Mouse (Mus musculus): ENCODE data around the gene Ppfibp2. TPM values are rescaled to one million over a fixed set of nuclear protein-coding genes. Genes with fewer than 3 reads are reported as not detected.

Ppfibp2 gene
- polyA plus RNA-seq, 1 experiment from 2014 or later = 4.6 TPM

DNA sequence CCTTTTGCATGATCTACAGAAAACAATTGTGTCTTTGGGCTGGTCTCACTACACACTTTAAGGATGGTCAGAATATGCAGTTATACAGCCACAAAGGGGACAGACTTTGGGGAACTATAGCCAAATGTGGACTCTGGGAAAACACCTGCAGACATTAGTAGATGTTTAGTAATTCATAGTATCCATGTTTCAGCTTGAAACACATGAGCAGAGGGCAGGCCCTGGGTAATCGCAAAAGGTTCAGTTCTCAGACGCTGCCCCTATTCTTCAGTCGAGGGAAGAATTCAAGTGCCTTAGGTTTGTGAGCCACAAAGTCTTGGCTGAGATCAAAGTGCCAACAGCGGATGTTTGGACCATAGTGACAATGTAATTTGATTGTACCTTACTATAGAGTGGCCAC lies 149.4 kb downstream of the Ppfibp2 start:
- H3K4me2 ChIP-seq (ENCODE audit: low read depth, low read length) = no peak overlapping the region
- no peak overlapping the region for H3K27ac ChIP-seq (ENCODE audit: low read length)
- H3K4me3 ChIP-seq (ENCODE audit: low read depth, low read length) = no peak overlapping the region
- ATAC-seq (ENCODE audit: low read depth) = no peak
- 74% methylated on average over 4 of the region's 4 CpGs for WGBS (ENCODE audit: insufficient replicate concordance)
- no peaks in the 10 kb centered on the region for H3K27me3 ChIP-seq (ENCODE audit: control insufficient read depth, insufficient read depth, low read depth, low read length)
- H3K9me3 ChIP-seq (replicated peaks; ENCODE audit: control insufficient read depth, low read length) = no peaks in the 10 kb centered on the region
- H3K9ac ChIP-seq (ENCODE audit: low read depth, low read length) = no peak overlapping the region
- H3K36me3 ChIP-seq (ENCODE audit: control insufficient read depth, insufficient read depth) = no peaks in the 10 kb centered on the region; the same call in 1 of the 2 replicates
- no peaks in the 10 kb centered on the region for H3K4me1 ChIP-seq (ENCODE audit: control insufficient read depth, low read depth, low read length)

DNA sequence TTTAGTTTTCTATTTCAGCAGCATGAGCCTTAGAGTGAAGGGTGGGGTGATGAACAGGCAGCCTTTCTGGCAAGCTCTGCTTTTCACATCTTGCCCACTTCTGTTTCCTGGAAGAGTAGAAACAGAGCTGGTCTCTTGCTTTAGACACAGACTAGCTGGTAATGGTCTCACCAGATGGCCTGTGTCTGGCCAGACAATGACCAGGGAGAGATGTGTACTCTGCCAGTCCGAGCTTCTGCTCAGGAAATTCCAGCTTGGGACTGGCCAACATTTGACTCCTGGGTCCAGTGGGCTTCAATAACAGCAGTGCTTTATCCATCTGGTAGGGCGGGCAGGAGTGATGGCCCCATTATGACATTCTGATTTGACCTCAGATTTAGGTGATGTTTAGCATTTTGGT lies 150.1 kb downstream of the Ppfibp2 start:
- no peak overlapping the region for H3K27ac ChIP-seq (ENCODE audit: low read length)
- no peaks in the 10 kb centered on the region for H3K4me1 ChIP-seq (ENCODE audit: control insufficient read depth, low read depth, low read length)
- WGBS (ENCODE audit: insufficient replicate concordance) = 33% methylated on average over 2 of the region's 2 CpGs
- H3K9me3 ChIP-seq (replicated peaks; ENCODE audit: control insufficient read depth, low read length) = no peaks in the 10 kb centered on the region
- H3K9ac ChIP-seq (ENCODE audit: low read depth, low read length) = no peak overlapping the region
- no peaks in the 10 kb centered on the region; the same call in 1 of the 2 replicates for H3K36me3 ChIP-seq (ENCODE audit: control insufficient read depth, insufficient read depth)
- H3K4me3 ChIP-seq (ENCODE audit: low read depth, low read length) = no peak overlapping the region
- ATAC-seq (ENCODE audit: low read depth) = no peak
- no peaks in the 10 kb centered on the region for H3K27me3 ChIP-seq (ENCODE audit: control insufficient read depth, insufficient read depth, low read depth, low read length)
- no peak overlapping the region for H3K4me2 ChIP-seq (ENCODE audit: low read depth, low read length)

DNA sequence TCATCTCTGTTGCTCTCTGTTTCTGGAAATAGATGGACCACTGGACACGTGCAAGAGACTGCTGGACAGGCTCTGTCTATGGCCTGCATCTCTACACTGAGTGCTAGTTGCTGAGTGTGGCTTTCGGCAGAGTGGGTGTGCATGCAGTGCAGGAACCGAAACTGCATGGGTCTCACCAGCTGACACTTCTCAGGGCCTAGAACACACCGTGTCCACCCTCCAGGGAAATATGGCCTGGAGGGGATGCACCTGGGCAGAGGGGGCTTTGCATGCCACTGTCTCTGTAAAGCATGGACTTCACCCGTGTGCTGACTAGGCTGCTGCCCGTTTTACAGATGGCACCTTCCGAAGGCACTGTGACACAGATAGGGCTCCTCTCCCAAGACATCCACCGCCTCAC lies 151.0 kb downstream of the Ppfibp2 start:
- no peak overlapping the region for H3K4me2 ChIP-seq (ENCODE audit: low read depth, low read length)
- 71% methylated on average over 8 of the region's 8 CpGs for WGBS (ENCODE audit: insufficient replicate concordance)

GRCm38 (mm10) chr7:107747476-107747875 lies 152.5 kb downstream of the Ppfibp2 start:
- no peaks in the 10 kb centered on the region; the same call in 1 of the 2 replicates for H3K36me3 ChIP-seq (ENCODE audit: control insufficient read depth, insufficient read depth)
- no peak overlapping the region for H3K27ac ChIP-seq (ENCODE audit: low read length)
- no peak overlapping the region for H3K4me2 ChIP-seq (ENCODE audit: low read depth, low read length)
- H3K27me3 ChIP-seq (ENCODE audit: control insufficient read depth, insufficient read depth, low read depth, low read length) = no peaks in the 10 kb centered on the region
- WGBS (ENCODE audit: insufficient replicate concordance) = 73% methylated on average over 9 of the region's 9 CpGs
- no peaks in the 10 kb centered on the region for H3K9me3 ChIP-seq (replicated peaks; ENCODE audit: control insufficient read depth, low read length)
- no peaks in the 10 kb centered on the region for H3K4me1 ChIP-seq (ENCODE audit: control insufficient read depth, low read depth, low read length)
- no peak for ATAC-seq (ENCODE audit: low read depth)
- no peak overlapping the region for H3K4me3 ChIP-seq (ENCODE audit: low read depth, low read length)
- H3K9ac ChIP-seq (ENCODE audit: low read depth, low read length) = no peak overlapping the region

More for the DNA sequence above, 151.0 kb downstream of the Ppfibp2 start:
- H3K27me3 ChIP-seq (ENCODE audit: control insufficient read depth, insufficient read depth, low read depth, low read length) = no peaks in the 10 kb centered on the region
- no peak overlapping the region for H3K27ac ChIP-seq (ENCODE audit: low read length)
- no peak overlapping the region for H3K4me3 ChIP-seq (ENCODE audit: low read depth, low read length)
- H3K4me1 ChIP-seq (ENCODE audit: control insufficient read depth, low read depth, low read length) = no peaks in the 10 kb centered on the region
- no peaks in the 10 kb centered on the region for H3K9me3 ChIP-seq (replicated peaks; ENCODE audit: control insufficient read depth, low read length)
- H3K36me3 ChIP-seq (ENCODE audit: control insufficient read depth, insufficient read depth) = no peaks in the 10 kb centered on the region; the same call in 1 of the 2 replicates
- ATAC-seq (ENCODE audit: low read depth) = no peak
- H3K9ac ChIP-seq (ENCODE audit: low read depth, low read length) = no peak overlapping the region

DNA sequence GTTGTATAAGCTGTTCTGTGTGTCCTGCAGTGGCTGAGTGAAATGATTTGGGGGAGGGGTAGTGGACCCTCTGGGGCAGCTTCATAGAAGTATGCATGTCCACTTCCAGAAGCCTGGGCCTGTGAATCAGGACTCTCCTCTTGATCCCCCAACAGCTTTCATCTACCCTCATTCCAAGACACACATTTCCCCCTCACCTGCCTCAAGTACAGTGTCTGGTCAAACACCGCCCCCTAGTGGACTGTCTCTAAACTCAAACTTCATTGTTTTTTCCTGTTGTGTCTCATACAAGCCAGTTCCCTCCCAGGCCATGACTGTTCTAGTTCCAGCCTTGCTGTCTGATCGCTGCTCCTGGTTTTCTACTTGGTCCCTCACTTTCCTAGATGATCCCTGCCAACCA lies 152.9 kb downstream of the Ppfibp2 start:
- Histone ChIP-seq H3K4me1 (ENCODE audit: control insufficient read depth, low read depth, low read length) (no peaks in the 10 kb centered on the region), H3K36me3 (ENCODE audit: control insufficient read depth, insufficient read depth) (no peaks in the 10 kb centered on the region; the same call in 1 of the 2 replicates), H3K4me2 (ENCODE audit: low read depth, low read length) (no peak overlapping the region), H3K9me3 (replicated peaks; ENCODE audit: control insufficient read depth, low read length) (no peaks in the 10 kb centered on the region), H3K9ac (ENCODE audit: low read depth, low read length) (no peak overlapping the region), H3K27me3 (ENCODE audit: control insufficient read depth, insufficient read depth, low read depth, low read length) (no peaks in the 10 kb centered on the region), H3K4me3 (ENCODE audit: low read depth, low read length) (no peak overlapping the region), H3K27ac (ENCODE audit: low read length) (no peak overlapping the region)
- 7% methylated on average over 2 of the region's 2 CpGs for WGBS (ENCODE audit: insufficient replicate concordance)
- no peak for ATAC-seq (ENCODE audit: low read depth)

DNA sequence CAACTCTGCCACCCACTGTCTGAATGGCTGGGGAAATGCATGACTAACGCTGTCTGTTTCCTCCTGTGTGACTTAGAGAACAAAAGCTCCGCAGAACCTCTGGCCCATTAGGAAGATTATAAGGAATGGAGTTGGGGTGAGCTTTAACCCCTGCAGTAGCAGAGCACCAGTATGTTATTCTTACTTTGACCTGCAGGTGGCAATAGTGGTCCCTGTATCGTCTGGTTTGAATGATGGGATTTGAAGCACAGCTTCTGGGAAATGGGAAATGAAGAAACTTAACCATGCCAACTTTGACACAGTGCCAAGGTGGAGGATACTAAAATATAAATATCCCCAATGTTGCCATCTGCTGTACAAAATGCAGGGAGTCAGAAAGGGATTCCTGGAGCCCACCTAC lies 154.3 kb downstream of the Ppfibp2 start:
- H3K36me3 ChIP-seq (ENCODE audit: control insufficient read depth, insufficient read depth) = no peaks in the 10 kb centered on the region
- H3K4me1 ChIP-seq (ENCODE audit: control insufficient read depth, low read depth, low read length) = no peaks in the 10 kb centered on the region
- H3K4me2 ChIP-seq (ENCODE audit: low read depth, low read length) = no peak overlapping the region
- H3K4me3 ChIP-seq (ENCODE audit: low read depth, low read length) = no peak overlapping the region
- H3K9ac ChIP-seq (ENCODE audit: low read depth, low read length) = no peak overlapping the region
- no peaks in the 10 kb centered on the region for H3K27me3 ChIP-seq (ENCODE audit: control insufficient read depth, insufficient read depth, low read depth, low read length)
- no peaks in the 10 kb centered on the region for H3K9me3 ChIP-seq (replicated peaks; ENCODE audit: control insufficient read depth, low read length)
- 6% methylated on average over 3 of the region's 3 CpGs for WGBS (ENCODE audit: insufficient replicate concordance)
- ATAC-seq (ENCODE audit: low read depth) = no peak
- no peak overlapping the region for H3K27ac ChIP-seq (ENCODE audit: low read length)

- Histone ChIP-seq H3K36me3 (ENCODE audit: control insufficient read depth, insufficient read depth) (no peaks in the 10 kb centered on the region), H3K4me2 (ENCODE audit: low read depth, low read length) (no peak overlapping the region), H3K27me3 (ENCODE audit: control insufficient read depth, insufficient read depth, low read depth, low read length) (no peaks in the 10 kb centered on the region), H3K4me3 (ENCODE audit: low read depth, low read length) (no peak overlapping the region), H3K9ac (ENCODE audit: low read depth, low read length) (no peak overlapping the region), H3K9me3 (replicated peaks; ENCODE audit: control insufficient read depth, low read length) (no peaks in the 10 kb centered on the region), H3K4me1 (ENCODE audit: control insufficient read depth, low read depth, low read length) (no peaks in the 10 kb centered on the region), H3K27ac (ENCODE audit: low read length) (no peak overlapping the region)
- ATAC-seq (ENCODE audit: low read depth) = no peak
- WGBS (ENCODE audit: insufficient replicate concordance) = 70% methylated on average over 4 of the region's 4 CpGs
Measured at GRCm38 (mm10) chr7:107749721-107750120, 154.7 kb downstream of the Ppfibp2 start.

GRCm38 (mm10) chr7:107752031-107752520 lies 157.1 kb downstream of the Ppfibp2 start:
- no peak for ATAC-seq (ENCODE audit: low read depth)

DNA sequence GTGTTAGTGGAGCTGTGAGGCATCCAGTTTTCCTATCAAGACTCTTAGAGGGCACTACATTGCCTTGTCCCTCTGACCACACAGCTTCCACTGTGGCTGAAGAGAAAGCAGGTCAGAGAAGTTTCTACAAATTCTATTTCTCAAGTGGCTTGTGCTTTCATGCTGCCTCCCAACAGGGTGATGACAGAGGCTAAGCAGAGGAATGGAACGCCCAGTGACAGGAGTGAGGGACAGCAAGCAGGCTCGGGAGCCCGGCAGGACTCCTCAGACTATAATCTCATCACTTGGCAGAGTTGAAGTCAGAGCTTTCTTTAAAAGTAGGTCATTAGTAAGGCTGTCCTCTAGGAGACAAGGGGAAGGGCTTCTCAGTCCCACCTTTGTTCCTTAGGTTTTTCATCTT lies 160.9 kb downstream of the Ppfibp2 start:
- WGBS (ENCODE audit: insufficient replicate concordance) = 51% methylated on average over 3 of the region's 3 CpGs
- no peak overlapping the region for H3K9ac ChIP-seq (ENCODE audit: low read depth, low read length)
- H3K36me3 ChIP-seq (ENCODE audit: control insufficient read depth, insufficient read depth) = no peaks in the 10 kb centered on the region
- H3K4me3 ChIP-seq (ENCODE audit: low read depth, low read length) = no peak overlapping the region
- H3K4me2 ChIP-seq (ENCODE audit: low read depth, low read length) = no peak overlapping the region
- no peak for ATAC-seq (ENCODE audit: low read depth)
- no peaks in the 10 kb centered on the region for H3K4me1 ChIP-seq (ENCODE audit: control insufficient read depth, low read depth, low read length)
- H3K27me3 ChIP-seq (ENCODE audit: control insufficient read depth, insufficient read depth, low read depth, low read length) = no peaks in the 10 kb centered on the region; the same call in 1 of the 2 replicates
- no peak overlapping the region for H3K27ac ChIP-seq (ENCODE audit: low read length)
- no peaks in the 10 kb centered on the region for H3K9me3 ChIP-seq (replicated peaks; ENCODE audit: control insufficient read depth, low read length)

More at GRCm38 (mm10) chr7:107752031-107752520, 157.1 kb downstream of the Ppfibp2 start:
- no peaks in the 10 kb centered on the region for H3K4me1 ChIP-seq (ENCODE audit: control insufficient read depth, low read depth, low read length)
- H3K9me3 ChIP-seq (replicated peaks; ENCODE audit: control insufficient read depth, low read length) = no peaks in the 10 kb centered on the region
- H3K27ac ChIP-seq (ENCODE audit: low read length) = no peak overlapping the region
- 66% methylated on average over 10 of the region's 10 CpGs for WGBS (ENCODE audit: insufficient replicate concordance)
- H3K9ac ChIP-seq (ENCODE audit: low read depth, low read length) = no peak overlapping the region
- no peaks in the 10 kb centered on the region for H3K27me3 ChIP-seq (ENCODE audit: control insufficient read depth, insufficient read depth, low read depth, low read length)
- no peak overlapping the region for H3K4me3 ChIP-seq (ENCODE audit: low read depth, low read length)
- H3K36me3 ChIP-seq (ENCODE audit: control insufficient read depth, insufficient read depth) = no peaks in the 10 kb centered on the region
- no peak overlapping the region for H3K4me2 ChIP-seq (ENCODE audit: low read depth, low read length)
